23 mouse cellular contexts compared by ENCODE assay signal in genomic region chr12:76253591-76253990, GRCm38 (mm10). TPM values are rescaled to one million over a fixed set of nuclear protein-coding genes. Genes with fewer than 3 reads are reported as not detected.
DNase-seq lines count a peak whose midpoint lies in the region; ATAC-seq and TF ChIP-seq lines count a peak whose summit lies in the region.
"Had no signal": no experiment of that assay in that cellular context is flagged by ENCODE, and none has a peak within 500 bp of the region (broad histone marks: within the 10 kb centered on the region; RNA-seq: fewer than 3 reads in every experiment).

No protein-coding gene starts in this region.

- no peak for TF ChIP-seq EP300 in ES-Bruce4 (IDR thresholded peaks at IDR 0.05; ENCODE audit: insufficient read depth, low read depth, low read length)

- no peaks in the 10 kb centered on the region for H3K9me3 ChIP-seq in kidney, postnatal 0 days (replicated peaks; ENCODE audit: low read length)
- no peaks in the 10 kb centered on the region for H3K9me3 ChIP-seq in kidney, embryonic 16.5 days (ENCODE audit: low read length)
- no peaks in the 10 kb centered on the region for H3K9me3 ChIP-seq in E14TG2a.4 (ENCODE audit: low read length)
- H3K9me3 ChIP-seq in ES-Bruce4 (replicated peaks; ENCODE audit: control insufficient read depth, insufficient read depth, low read length, poor library complexity, severe bottlenecking): no peaks in the 10 kb centered on the region
- no peaks in the 10 kb centered on the region for H3K9me3 ChIP-seq in intestine, embryonic 16.5 days (ENCODE audit: control insufficient read depth, low read length)
- H3K9me3 ChIP-seq: embryonic facial prominence, embryonic 10.5 days; forebrain, embryonic 10.5 days; heart, embryonic 15.5 days; hindbrain, embryonic 10.5 days had no signal

- no peak overlapping the region for H3K9ac ChIP-seq in kidney, postnatal 0 days (ENCODE audit: low read depth, low read length)
- no peak overlapping the region for H3K9ac ChIP-seq in kidney, embryonic 16.5 days (replicated peaks; ENCODE audit: low read length)
- peak overlapping the region; percentile 78 for H3K9ac ChIP-seq in ES-Bruce4 (ENCODE audit: low read depth, poor library complexity, severe bottlenecking)
- H3K9ac ChIP-seq in intestine, embryonic 16.5 days (ENCODE audit: low read depth, low read length): no peak overlapping the region
- H3K9ac ChIP-seq: heart, embryonic 15.5 days; hindbrain, embryonic 14.5 days had no signal

- ATAC-seq in kidney, postnatal 0 days (replicated peaks; ENCODE audit: low FRiP score, low read depth): no peak
- ATAC-seq in kidney, embryonic 16.5 days (ENCODE audit: low FRiP score, low TSS enrichment): no peak
- no peak for ATAC-seq in intestine, embryonic 16.5 days
- ATAC-seq: forebrain, embryonic 14.5 days had no signal

- no peaks in the 10 kb centered on the region for H3K36me3 ChIP-seq in kidney, postnatal 0 days (ENCODE audit: insufficient read depth, low read length)
- H3K36me3 ChIP-seq in kidney, embryonic 16.5 days (ENCODE audit: insufficient read depth, low read length): no peaks in the 10 kb centered on the region
- H3K36me3 ChIP-seq in E14TG2a.4 (ENCODE audit: insufficient read depth, low read length): peaks cover 15% of the 10 kb centered on the region
- no peaks in the 10 kb centered on the region for H3K36me3 ChIP-seq in ES-Bruce4 (ENCODE audit: control insufficient read depth, insufficient read depth, low read length, poor library complexity, severe bottlenecking)
- no peaks in the 10 kb centered on the region for H3K36me3 ChIP-seq in intestine, embryonic 16.5 days (ENCODE audit: control insufficient read depth, insufficient read depth, low read length)
- H3K36me3 ChIP-seq: embryonic facial prominence, embryonic 10.5 days; forebrain, embryonic 10.5 days; heart, embryonic 15.5 days; hindbrain, embryonic 10.5 days had no signal

- H3K27ac ChIP-seq in kidney, postnatal 0 days: peak overlapping the region; percentile 92; the same call in 1 of the 2 replicates
- H3K27ac ChIP-seq in kidney, embryonic 16.5 days (ENCODE audit: low read length): no peak overlapping the region
- peak overlapping the region; percentile 89 for H3K27ac ChIP-seq in ES-Bruce4 (ENCODE audit: insufficient read depth, low read length)
- H3K27ac ChIP-seq in intestine, embryonic 16.5 days (ENCODE audit: low read length): no peak overlapping the region
- H3K27ac ChIP-seq: heart, embryonic 15.5 days; hindbrain, embryonic 14.5 days had no signal

- DNase-seq in kidney, postnatal 0 days (ENCODE audit: low spot score): no peak
- peak; percentile 8 for DNase-seq in induced T-regulatory cell, adult 2 months (ENCODE audit: low read depth)
- DNase-seq in spleen, postnatal 10 days (ENCODE audit: low spot score in 2 of 2): no peak
- DNase-seq: adrenal gland, adult 2 months; adrenal gland, postnatal 25 days; cerebellum, adult 18-20 months; cerebellum, adult 9-11 months; cerebellum, postnatal 36 days; gastrocnemius, adult 2 months; gastrocnemius, postnatal 25 days; heart, postnatal 14 days had no signal

- no peaks in the 10 kb centered on the region for H3K27me3 ChIP-seq in kidney, postnatal 0 days (ENCODE audit: insufficient read depth, low read length)
- H3K27me3 ChIP-seq in kidney, embryonic 16.5 days (ENCODE audit: insufficient read depth, low read length): no peaks in the 10 kb centered on the region
- no peaks in the 10 kb centered on the region for H3K27me3 ChIP-seq in E14TG2a.4 (ENCODE audit: insufficient read depth, low read length)
- H3K27me3 ChIP-seq in ES-Bruce4 (ENCODE audit: control insufficient read depth, insufficient read depth, low read length, poor library complexity, severe bottlenecking): no peaks in the 10 kb centered on the region
- no peaks in the 10 kb centered on the region for H3K27me3 ChIP-seq in intestine, embryonic 16.5 days (replicated peaks; ENCODE audit: control insufficient read depth, insufficient read depth, low read length)
- H3K27me3 ChIP-seq: heart, embryonic 15.5 days had no signal

- WGBS in kidney, postnatal 0 days: 86% methylated on average over 2 of the region's 2 CpGs
- 84% methylated on average over 2 of the region's 2 CpGs for WGBS in kidney, embryonic 16.5 days
- WGBS in intestine, embryonic 16.5 days: 73% methylated on average over 2 of the region's 2 CpGs

- no peak for TF ChIP-seq CTCF in kidney, postnatal 0 days (IDR thresholded peaks at IDR 0.05; ENCODE audit: low read depth)
- TF ChIP-seq CTCF in E14TG2a.4 (conservative IDR thresholded peaks at IDR 0.05; ENCODE audit: low read length) (no peak), ES-Bruce4 (IDR thresholded peaks at IDR 0.05; ENCODE audit: low read depth, low read length) (no peak)

- H3K4me2 ChIP-seq in kidney, postnatal 0 days (ENCODE audit: low read length): no peak overlapping the region
- H3K4me2 ChIP-seq in kidney, embryonic 16.5 days (replicated peaks; ENCODE audit: low read depth, low read length): no peak overlapping the region
- no peak overlapping the region for H3K4me2 ChIP-seq in intestine, embryonic 16.5 days (ENCODE audit: low read depth, low read length)
- H3K4me2 ChIP-seq: heart, embryonic 11.5 days; heart, embryonic 15.5 days had no signal

- H3K4me3 ChIP-seq in kidney, postnatal 0 days (replicated peaks; ENCODE audit: low read depth, low read length): no peak overlapping the region
- H3K4me3 ChIP-seq in kidney, embryonic 16.5 days (ENCODE audit: low read length): no peak overlapping the region
- peak overlapping the region; percentile 97 for H3K4me3 ChIP-seq in E14TG2a.4 (replicated peaks; ENCODE audit: low read length)
- H3K4me3 ChIP-seq in ES-Bruce4 (ENCODE audit: low read depth, low read length): peak overlapping the region; percentile 73; the same call in 1 of the 2 replicates
- no peak overlapping the region for H3K4me3 ChIP-seq in intestine, embryonic 16.5 days (ENCODE audit: low read length)
- H3K4me3 ChIP-seq: embryonic facial prominence, embryonic 10.5 days; erythroblast, embryonic 14.5 days; heart, embryonic 15.5 days; hindbrain, embryonic 10.5 days had no signal

- TF ChIP-seq POLR2A in ES-Bruce4 (IDR thresholded peaks at IDR 0.05; ENCODE audit: insufficient read depth, low read length): no peak

- H3K4me1 ChIP-seq in kidney, postnatal 0 days (replicated peaks; ENCODE audit: insufficient read depth, low read length): peaks cover 7% of the 10 kb centered on the region; the same call in 1 of the 2 replicates
- H3K4me1 ChIP-seq in kidney, embryonic 16.5 days (ENCODE audit: insufficient read depth, low read length): 0 out of 2 replicates have a peak, but pooled peaks cover 3% of the 10 kb centered on the region
- H3K4me1 ChIP-seq in E14TG2a.4 (replicated peaks; ENCODE audit: low read depth, low read length) (peaks cover 65% of the 10 kb centered on the region), ES-Bruce4 (ENCODE audit: control insufficient read depth, insufficient read depth, low read length) (peaks cover 2% of the 10 kb centered on the region)
- H3K4me1 ChIP-seq in intestine, embryonic 16.5 days (ENCODE audit: control insufficient read depth, insufficient read depth, low read length): peaks cover 8% of the 10 kb centered on the region; the same call in 1 of the 2 replicates

RNA-seq across cellular contexts. Expression of gene Mthfd1, which starts 1.5 kb away (rescaled TPM):
- polyA plus RNA-seq in kidney, postnatal 0 days (2015; fragmentation: Nextera tagmentation; extraction: Ambion mirVana): 94.0 and 106 TPM in 2 replicates
- polyA plus RNA-seq in kidney, embryonic 16.5 days (2015; fragmentation: Nextera tagmentation; extraction: Ambion mirVana): 119 and 127 TPM in 2 replicates
- polyA plus RNA-seq in ES-Bruce4 (2011; ENCODE audit: insufficient read depth, insufficient read length, low read depth, missing spikeins): 237 and 239 TPM in 2 replicates
- 93.6 and 98.8 TPM in 2 replicates for polyA plus RNA-seq in intestine, embryonic 16.5 days (2015; fragmentation: Nextera tagmentation; extraction: Ambion mirVana)

RNA-seq across cellular contexts. Expression of gene Tex21, which starts 7.0 kb away (rescaled TPM):
- polyA plus RNA-seq in kidney, postnatal 0 days (2015; fragmentation: Nextera tagmentation; extraction: Ambion mirVana): 0.08 and 0.19 TPM in 2 replicates
- 0.10 TPM in 1 of 2 replicates, not detected in the other for polyA plus RNA-seq in kidney, embryonic 16.5 days (2015; fragmentation: Nextera tagmentation; extraction: Ambion mirVana)
- polyA plus RNA-seq in ES-Bruce4 (2011; ENCODE audit: insufficient read depth, insufficient read length, low read depth, missing spikeins): 8.8 and 8.9 TPM in 2 replicates
- 0.06 TPM in 1 of 2 replicates, not detected in the other for polyA plus RNA-seq in intestine, embryonic 16.5 days (2015; fragmentation: Nextera tagmentation; extraction: Ambion mirVana)
- polyA plus RNA-seq: adrenal gland, adult 2 months; embryonic facial prominence, embryonic 10.5 days; erythroblast, embryonic 14.5 days; forebrain, embryonic 10.5 days; forebrain, embryonic 14.5 days; heart, embryonic 11.5 days; heart, embryonic 15.5 days; hindbrain, embryonic 10.5 days had no signal

Comparison
In these comparisons a context has a peak if more than half of its experiments do, and no peak if none do; other contexts are left out.
1. H3K27ac ChIP-seq: peak in kidney, postnatal 0 days (single experiment) and ES-Bruce4 (single experiment); none in kidney, embryonic 16.5 days (single experiment) and intestine, embryonic 16.5 days (single experiment).
2. H3K4me3 ChIP-seq: peak in E14TG2a.4 (single experiment) and ES-Bruce4 (single experiment); none in kidney, postnatal 0 days (single experiment), kidney, embryonic 16.5 days (single experiment) and intestine, embryonic 16.5 days (single experiment).